Mouse (Mus musculus) intestine, postnatal 0 days (tissue): Measurements from ENCODE around the gene Igf2bp2. TPM values are rescaled to one million over a fixed set of nuclear protein-coding genes. Genes with fewer than 3 reads are reported as not detected.
A peak's percentile ranks its signal among the peaks of the same experiment; 100 is the strongest.

Source experiments
- ATAC-seq: fragments of 200-750 bp; cut with Nextera tagmentation; 2 replicates; pipeline ENCODE4 v1.8.0; 2017; ENCODE audit warnings: mild to moderate bottlenecking, moderate TSS enrichment, moderate library complexity
- H3K27ac ChIP-seq: fragments of 300-500 bp; sonication (generic); 2 replicates; pipeline ENCODE4 v1.5.1; 2014; ENCODE audit warnings: mild to moderate bottlenecking, low read depth, low read length, moderate library complexity
- H3K27me3 ChIP-seq: fragments of 300-500 bp; sonication (generic); replicated peaks from 2 replicates; pipeline ENCODE4 v1.6.1; 2014; ENCODE audit warnings: low read length, mixed read lengths; ENCODE audit not compliant: control insufficient read depth, insufficient read depth
- H3K36me3 ChIP-seq: fragments of 300-500 bp; sonication (generic); 2 replicates; pipeline ENCODE4 v1.6.1; 2014; ENCODE audit warnings: mild to moderate bottlenecking, moderate library complexity; ENCODE audit not compliant: control insufficient read depth, insufficient read depth
- H3K4me1 ChIP-seq: fragments of 300-500 bp; sonication (generic); replicated peaks from 2 replicates; pipeline ENCODE4 v1.6.1; 2014; ENCODE audit warnings: antibody characterized with exemption, low read length, mixed read lengths; ENCODE audit not compliant: control insufficient read depth, insufficient read depth
- H3K4me2 ChIP-seq: fragments of 300-500 bp; sonication (generic); replicated peaks from 2 replicates; pipeline ENCODE4 v1.6.1; 2014; ENCODE audit warnings: low read depth, mild to moderate bottlenecking, moderate library complexity
- H3K4me3 ChIP-seq: fragments of 300-500 bp; sonication (generic); 2 replicates; pipeline ENCODE4 v1.5.1; 2014; ENCODE audit warnings: low read depth, low read length
- H3K9ac ChIP-seq: fragments of 300-500 bp; sonication (generic); 2 replicates; pipeline ENCODE4 v1.6.1; 2014; ENCODE audit warnings: mild to moderate bottlenecking, low read depth, low read length
- H3K9me3 ChIP-seq: fragments of 300-500 bp; sonication (generic); 2 replicates; pipeline ENCODE4 v1.6.1; 2016; ENCODE audit warnings: mixed run types; ENCODE audit not compliant: control insufficient read depth
- CTCF ChIP-seq: sonication (generic); IDR thresholded peaks from 2 replicates; pipeline ENCODE4 v1.5.1; 2016; ENCODE audit warnings: low read depth, mild to moderate bottlenecking, control low read depth, antibody characterized with exemption, moderate library complexity
- WGBS: fragments of 180-500 bp; shearing (Covaris S2); extraction: QIAGEN DNeasy Blood & Tissue Kit; methylation state at CpG from one replicate; pipeline ENCODE4 v1.1.7; 2014; 5-methylcytosine and 5-hydroxymethylcytosine counted together
- polyA plus RNA-seq: library from polyadenylated mRNA; unstranded; fragments of >200 nt; fragmentation: Nextera tagmentation; extraction: Ambion mirVana; gene quantifications from 2 replicates; pipeline ENCODE4 v1.2.1, GENCODE M21; 2015

Igf2bp2 gene
- polyA plus RNA-seq, 1 experiment from 2014 or later = 38.7 TPM

DNA sequence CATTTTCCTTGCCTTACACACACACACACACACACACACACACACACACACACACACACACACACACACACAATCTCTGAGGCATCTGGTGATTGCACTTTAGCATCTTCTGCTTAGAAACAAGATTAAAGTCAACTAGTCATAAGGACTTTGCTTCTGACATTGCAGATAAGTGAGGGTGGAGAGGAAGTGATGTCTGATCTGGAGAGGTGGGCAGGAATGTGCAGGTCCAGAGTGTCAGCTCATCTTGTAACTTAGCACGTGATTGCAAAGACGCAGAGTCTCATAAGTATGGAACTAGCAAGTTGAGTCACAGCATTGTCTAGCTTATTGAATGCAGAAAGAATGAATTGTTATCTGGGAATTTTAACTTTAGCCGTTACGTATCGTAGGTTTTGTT, 135.6 kb downstream of the Igf2bp2 start:
- WGBS = 70% methylated on average over 5 of the region's 5 CpGs
- peak; percentile 87 for ATAC-seq
- no peak for TF ChIP-seq CTCF
- no peaks in the 10 kb centered on the region for H3K4me1 ChIP-seq
- no peak overlapping the region; the same call in 1 of the 2 replicates for H3K27ac ChIP-seq
- no peak overlapping the region for H3K4me2 ChIP-seq
- H3K9me3 ChIP-seq = no peaks in the 10 kb centered on the region
- no peaks in the 10 kb centered on the region for H3K27me3 ChIP-seq
- no peak overlapping the region for H3K9ac ChIP-seq
- peaks cover 62% of the 10 kb centered on the region for H3K36me3 ChIP-seq
- H3K4me3 ChIP-seq = no peak overlapping the region

DNA sequence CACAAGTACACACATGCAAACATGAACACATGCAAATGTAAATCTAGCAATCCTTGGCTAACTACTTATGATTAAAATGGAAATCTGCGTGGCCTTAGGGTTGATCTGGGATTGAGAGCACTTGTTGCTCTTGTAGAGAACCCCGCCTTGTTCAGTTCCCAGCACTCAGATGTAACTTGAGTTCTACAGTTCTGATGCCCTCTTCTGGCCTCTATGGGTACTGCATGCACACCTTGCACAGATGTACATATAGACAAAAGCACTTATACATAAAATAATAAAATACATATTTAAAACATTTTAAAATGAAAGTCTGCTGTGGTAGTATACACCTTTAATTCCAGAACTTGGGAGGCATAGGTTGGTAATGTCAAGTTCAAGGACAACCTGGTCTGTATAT, 141.0 kb downstream of the Igf2bp2 start:
- no peak overlapping the region for H3K4me3 ChIP-seq
- H3K9me3 ChIP-seq = peaks cover 4% of the 10 kb centered on the region; the same call in 1 of the 2 replicates
- no peak for ATAC-seq
- no peaks in the 10 kb centered on the region for H3K27me3 ChIP-seq
- peaks cover 49% of the 10 kb centered on the region for H3K36me3 ChIP-seq
- no peak overlapping the region for H3K27ac ChIP-seq
- TF ChIP-seq CTCF = peak; percentile 67
- no peak overlapping the region for H3K9ac ChIP-seq
- H3K4me1 ChIP-seq = no peaks in the 10 kb centered on the region
- H3K4me2 ChIP-seq = no peak overlapping the region
- WGBS = 98% methylated on average over 2 of the region's 2 CpGs

DNA sequence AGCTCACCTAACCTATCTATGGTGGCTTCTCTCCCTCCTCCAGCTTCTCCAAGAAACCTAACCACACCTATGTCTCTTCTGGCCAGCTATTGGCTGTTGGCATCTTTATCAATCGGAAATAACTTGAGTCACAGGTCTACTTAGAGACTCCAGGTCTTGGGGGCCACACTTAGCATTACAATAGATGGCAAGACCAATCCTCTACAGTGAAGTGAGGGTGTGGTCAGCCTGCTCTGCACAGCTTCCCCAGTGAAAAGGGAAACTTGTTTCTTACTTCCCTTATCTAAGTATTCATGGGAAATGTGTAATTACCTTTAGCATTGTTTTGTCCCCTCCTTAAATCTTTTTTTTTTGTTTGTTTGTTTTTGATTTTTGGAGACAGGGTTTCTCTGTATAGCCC, 147.5 kb downstream of the Igf2bp2 start:
- no peak for TF ChIP-seq CTCF
- no peak overlapping the region for H3K9ac ChIP-seq
- ATAC-seq = no peak
- H3K36me3 ChIP-seq = peaks cover 27% of the 10 kb centered on the region
- no peak overlapping the region for H3K4me3 ChIP-seq
- no peaks in the 10 kb centered on the region for H3K4me1 ChIP-seq
- WGBS = 76% methylated on average over 1 of the region's 1 CpGs
- no peaks in the 10 kb centered on the region for H3K9me3 ChIP-seq
- H3K27me3 ChIP-seq = no peaks in the 10 kb centered on the region
- no peak overlapping the region for H3K27ac ChIP-seq
- H3K4me2 ChIP-seq = no peak overlapping the region

DNA sequence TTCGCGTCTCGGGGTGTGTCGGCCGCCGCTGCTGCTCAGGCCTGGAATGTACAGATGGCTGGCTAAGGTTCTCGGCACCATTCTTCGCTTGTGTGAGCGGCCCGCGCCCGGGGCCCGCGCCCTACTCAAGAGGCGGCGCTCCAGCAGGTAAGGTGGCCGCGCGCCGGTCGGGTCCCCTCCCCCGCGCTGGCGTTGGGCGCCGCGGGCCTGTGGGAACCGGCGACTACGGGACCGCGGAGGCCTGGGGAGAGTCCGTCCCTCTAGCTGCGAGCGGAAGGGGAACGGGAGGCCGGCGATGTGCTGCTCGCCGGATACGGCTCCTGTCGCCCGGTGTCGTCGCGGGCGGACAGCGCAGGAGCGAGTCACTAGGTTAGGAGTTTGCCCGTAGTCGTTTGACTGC, 153.5 kb downstream of the Igf2bp2 start:
- peak overlapping the region; percentile 98 for H3K4me3 ChIP-seq
- no peaks in the 10 kb centered on the region for H3K27me3 ChIP-seq
- no peaks in the 10 kb centered on the region for H3K4me1 ChIP-seq
- ATAC-seq = peak; percentile 74
- H3K9ac ChIP-seq = peak overlapping the region; percentile 93
- H3K9me3 ChIP-seq = no peaks in the 10 kb centered on the region
- WGBS = under 1% methylated on average over 47 of the region's 51 CpGs
- no peaks in the 10 kb centered on the region for H3K36me3 ChIP-seq
- peak overlapping the region; percentile 77 for H3K4me2 ChIP-seq
- TF ChIP-seq CTCF = peak; percentile 31; the same call in 1 of the 2 replicates
- peak overlapping the region; percentile 93 for H3K27ac ChIP-seq

DNA sequence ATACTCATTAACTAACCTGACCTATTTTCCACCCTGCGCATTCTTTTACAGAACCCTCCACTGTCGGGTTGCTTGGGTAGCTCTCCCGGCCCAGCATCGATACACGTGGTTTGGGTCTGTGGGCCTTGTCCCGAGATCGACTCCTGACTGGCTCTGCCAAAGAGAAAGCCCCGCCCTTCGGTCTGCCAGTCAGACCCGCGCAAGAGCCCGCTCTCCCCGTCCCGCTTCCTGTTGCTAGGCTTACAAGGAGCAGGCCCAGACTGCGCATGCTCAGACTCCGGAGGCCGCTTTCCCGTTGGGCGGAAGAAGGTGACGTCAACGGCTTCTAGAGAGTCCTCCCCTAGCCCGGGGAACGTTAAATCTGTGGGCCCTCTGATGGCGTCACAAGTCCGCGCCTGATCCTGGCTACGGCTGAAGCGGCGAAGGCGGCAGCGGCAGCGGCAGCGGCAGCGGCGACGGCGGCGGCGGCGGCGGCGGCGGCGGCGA, 154.0 kb downstream of the Igf2bp2 start, which contains the start of gene Senp2:
Gene Senp2, plus strand, starts transcription at position 386 of the 486 bp plus-strand sequence.
- WGBS = under 1% methylated on average over 33 of the region's 45 CpGs
- Histone ChIP-seq H3K4me1 (no peaks in the 10 kb centered on the region), H3K27ac (peak within 1 kb of the TSS; percentile 93), H3K9me3 (no peaks in the 10 kb centered on the region), H3K9ac (peak within 1 kb of the TSS; percentile 93), H3K4me2 (peak within 1 kb of the TSS; percentile 77), H3K4me3 (peak within 1 kb of the TSS; percentile 98), H3K36me3 (no peaks in the 10 kb centered on the region), H3K27me3 (no peaks in the 10 kb centered on the region)
- ATAC-seq = peak; percentile 98
- no peak for TF ChIP-seq CTCF

Other genes with a start within 250 kb of the Igf2bp2 start
- gene Tmem41a, start 215.7 kb downstream of the Igf2bp2 start, polyA plus RNA-seq = 215 and 219 TPM in 2 replicates
- 48.8 and 51.6 TPM in 2 replicates for gene Liph, start 167.6 kb downstream of the Igf2bp2 start, polyA plus RNA-seq
- 17.8 and 20.4 TPM in 2 replicates for gene Senp2, start 153.8 kb downstream of the Igf2bp2 start, polyA plus RNA-seq
- 132 and 134 TPM in 2 replicates for gene Tra2b, start 102.7 kb upstream of the Igf2bp2 start, polyA plus RNA-seq